ENCODE assay signal across 9 mouse cellular contexts in the genomic region with DNA sequence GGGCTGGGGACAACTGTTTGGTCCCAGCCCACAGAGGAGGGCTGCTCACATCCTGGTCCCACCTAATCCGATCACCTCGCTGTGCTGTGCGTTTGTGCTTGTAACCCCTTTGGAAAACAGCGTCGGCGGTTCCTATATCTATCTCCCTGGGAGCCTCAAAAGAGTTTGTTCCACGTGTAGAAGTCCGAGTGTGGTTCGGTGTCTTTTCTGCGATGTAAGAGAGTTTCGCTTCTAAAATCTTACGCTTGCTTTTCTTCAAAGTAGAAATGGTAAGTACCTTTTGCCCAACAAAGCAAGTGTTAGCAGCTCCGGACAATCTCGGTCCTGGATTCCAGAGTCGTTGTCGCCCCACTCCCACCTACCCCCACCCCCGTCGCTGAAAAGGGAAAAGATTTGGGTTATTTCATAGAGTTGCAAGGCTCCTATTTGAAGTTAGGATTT. TPM values are rescaled to one million over a fixed set of nuclear protein-coding genes. Genes with fewer than 3 reads are reported as not detected.
DNase-seq lines count a peak whose midpoint lies in the region; ATAC-seq lines count a peak whose summit lies in the region.
"Had no signal": no experiment of that assay in that cellular context is flagged by ENCODE, and none has a peak within 500 bp of the region (broad histone marks: within the 10 kb centered on the region; RNA-seq: fewer than 3 reads in every experiment).

No protein-coding gene starts in this region.

- H3K9me3 ChIP-seq in heart, embryonic 11.5 days (replicated peaks; ENCODE audit: control insufficient read depth, low read length): no peaks in the 10 kb centered on the region
- no peaks in the 10 kb centered on the region for H3K9me3 ChIP-seq in forebrain, embryonic 15.5 days
- no peaks in the 10 kb centered on the region for H3K9me3 ChIP-seq in liver, embryonic 15.5 days (replicated peaks)

- H3K27ac ChIP-seq in heart, embryonic 11.5 days (ENCODE audit: low read depth, low read length): no peak overlapping the region
- no peak overlapping the region for H3K27ac ChIP-seq in forebrain, embryonic 15.5 days (replicated peaks)
- no peak overlapping the region for H3K27ac ChIP-seq in liver, embryonic 15.5 days (replicated peaks)

- peak overlapping the region; percentile 39 for H3K9ac ChIP-seq in heart, embryonic 11.5 days (ENCODE audit: low read depth, low read length)
- peak overlapping the region; percentile 54 for H3K9ac ChIP-seq in forebrain, embryonic 15.5 days (replicated peaks)
- H3K9ac ChIP-seq in liver, embryonic 15.5 days: no peak overlapping the region

- peak overlapping the region; percentile 65 for H3K4me3 ChIP-seq in heart, embryonic 11.5 days (ENCODE audit: low read depth, low read length)
- peak overlapping the region; percentile 78 for H3K4me3 ChIP-seq in forebrain, embryonic 15.5 days
- peak overlapping the region; percentile 49 for H3K4me3 ChIP-seq in liver, embryonic 15.5 days (replicated peaks)

- peak overlapping the region; percentile 97 for H3K4me2 ChIP-seq in heart, embryonic 11.5 days
- peak overlapping the region; percentile 99 for H3K4me2 ChIP-seq in forebrain, embryonic 15.5 days (replicated peaks)
- H3K4me2 ChIP-seq in liver, embryonic 15.5 days: peak overlapping the region; percentile 73

- DNase-seq in heart, postnatal 10 days: no peak
- peak; percentile 33 for DNase-seq in ES-CJ7 (ENCODE audit: low read depth, low spot score)
- DNase-seq in layer of hippocampus, postnatal 36 days: no peak

- peaks cover 5% of the 10 kb centered on the region for H3K4me1 ChIP-seq in heart, embryonic 11.5 days (ENCODE audit: control insufficient read depth, insufficient read depth, low read length)
- H3K4me1 ChIP-seq in forebrain, embryonic 15.5 days: peaks cover 14% of the 10 kb centered on the region
- peaks cover 14% of the 10 kb centered on the region for H3K4me1 ChIP-seq in liver, embryonic 15.5 days (replicated peaks)

- intact Hi-C loops in heart, postnatal 10 days (cut with DNase I): no loop called here

- peaks cover 45% of the 10 kb centered on the region for H3K27me3 ChIP-seq in heart, embryonic 11.5 days (ENCODE audit: control insufficient read depth, insufficient read depth, low read length)
- peaks cover 15% of the 10 kb centered on the region; the same call in 1 of the 2 replicates for H3K27me3 ChIP-seq in forebrain, embryonic 15.5 days
- peaks cover 74% of the 10 kb centered on the region for H3K27me3 ChIP-seq in liver, embryonic 15.5 days
- H3K27me3 ChIP-seq: CH12.LX had no signal

- WGBS in heart, embryonic 11.5 days (ENCODE audit: insufficient replicate concordance): 2% methylated on average over 18 of the region's 18 CpGs
- WGBS in forebrain, embryonic 15.5 days: under 1% methylated on average over 18 of the region's 18 CpGs
- WGBS in liver, embryonic 15.5 days (ENCODE audit: insufficient replicate concordance): 3% methylated on average over 18 of the region's 18 CpGs

- no peaks in the 10 kb centered on the region for H3K36me3 ChIP-seq in heart, embryonic 11.5 days (ENCODE audit: control insufficient read depth, insufficient read depth, low read length)
- no peaks in the 10 kb centered on the region for H3K36me3 ChIP-seq in forebrain, embryonic 15.5 days
- H3K36me3 ChIP-seq in liver, embryonic 15.5 days (replicated peaks): no peaks in the 10 kb centered on the region

- ATAC-seq in heart, embryonic 11.5 days (replicated peaks; ENCODE audit: insufficient number of reproducible peaks, low FRiP score, low TSS enrichment): no peak
- ATAC-seq in forebrain, embryonic 15.5 days (replicated peaks): no peak; the same call in 1 of the 2 replicates
- ATAC-seq in liver, embryonic 15.5 days (ENCODE audit: insufficient read depth): no peak
- ATAC-seq in erythroblast, adult 5-6 weeks (replicated peaks; ENCODE audit: low FRiP score, poor library complexity, severe bottlenecking): no peak
- no peak; the same call in 1 of the 2 replicates for ATAC-seq in megakaryocyte progenitor cell, adult 5-6 weeks (replicated peaks; ENCODE audit: poor library complexity)

RNA-seq across cellular contexts. Expression of a gene that starts 0.9 kb away (rescaled TPM):
- 1.5 and 1.7 TPM in 2 replicates for polyA plus RNA-seq in heart, embryonic 11.5 days (2014; fragmentation: Nextera tagmentation; extraction: Ambion mirVana)
- total RNA-seq in heart, postnatal 10 days (2021): under 1 TPM; 0.20 to 0.38 TPM
- 5.8 and 8.3 TPM in 2 replicates for polyA plus RNA-seq in forebrain, embryonic 15.5 days (2015; fragmentation: Nextera tagmentation; extraction: Ambion mirVana)
- 0.07 and 0.10 TPM in 2 replicates for polyA plus RNA-seq in liver, embryonic 15.5 days (2015; fragmentation: Nextera tagmentation; extraction: Ambion mirVana)
- total RNA-seq in layer of hippocampus, postnatal 36 days (2021): 1 to 10 TPM; 2.9 to 4.3 TPM
- not detected in 2 replicates for total RNA-seq in erythroblast, adult 5-6 weeks (2015; ENCODE audit: low replicate concordance)
- total RNA-seq in erythroblast, adult 5-6 weeks (2017; ENCODE audit: low replicate concordance): not detected in 2 replicates
- not detected in 2 replicates for total RNA-seq in megakaryocyte progenitor cell, adult 5-6 weeks (2015)
- total RNA-seq in megakaryocyte progenitor cell, adult 5-6 weeks (2017): not detected in 2 replicates
- total RNA-seq: CH12.LX had no signal
